Mouse (Mus musculus) CD4-positive, CD25-positive, alpha-beta regulatory T cell, adult 9 weeks (primary cell): ENCODE measurements around the gene Slc7a14. TPM values are rescaled to one million over a fixed set of nuclear protein-coding genes. Genes with fewer than 3 reads are reported as not detected.

Experiments used
- polyA plus RNA-seq: library from polyadenylated mRNA; unstranded; fragments of 100-300 nt; shearing (Covaris generic); gene quantifications from one replicate; pipeline ENCODE4 v1.2.1, GENCODE M21; 2017

Gene Slc7a14
- not detected for polyA plus RNA-seq

GRCm38 (mm10) chr3:31309934-31310787, at the start of gene Slc7a14:
Gene Slc7a14, minus strand, starts transcription at chr3:31310378.

Other genes starting within 250 kb of the Slc7a14 start
- gene Skil, start 215.3 kb downstream of the Slc7a14 start, polyA plus RNA-seq, result 52.1 TPM
- not detected for gene Cldn11, start 160.5 kb downstream of the Slc7a14 start, polyA plus RNA-seq